Mouse (Mus musculus) midbrain, embryonic 11.5 days (tissue): ENCODE measurements around the gene Sod1. TPM values are rescaled to one million over a fixed set of nuclear protein-coding genes. Genes with fewer than 3 reads are reported as not detected.
"Not testable (repeated sequence)": the region's sequence is repeated elsewhere in the genome, so short reads cannot be mapped to it uniquely, and the experiment has no call there.

Source experiments
- ATAC-seq: fragments of 200-750 bp; cut with Nextera tagmentation; 2 replicates; pipeline ENCODE4 v1.8.0; 2017; ENCODE audit warnings: moderate TSS enrichment, moderate library complexity; ENCODE audit not compliant: low FRiP score
- DNase-seq: peaks from one replicate; pipeline ENCODE4 v3.0.0; 2015; ENCODE audit warnings: low spot score; ENCODE audit errors: missing footprints
- H3K27ac ChIP-seq: fragments of 300-500 bp; sonication (generic); 2 replicates; pipeline ENCODE4 v1.5.1; 2014; ENCODE audit warnings: low read depth, low read length
- H3K27me3 ChIP-seq: fragments of 300-500 bp; sonication (generic); 2 replicates; pipeline ENCODE4 v1.6.1; 2014; ENCODE audit warnings: mild to moderate bottlenecking, low read length, moderate library complexity, mixed read lengths; ENCODE audit not compliant: control insufficient read depth, insufficient read depth
- H3K36me3 ChIP-seq: fragments of 300-500 bp; sonication (generic); 2 replicates; pipeline ENCODE4 v1.6.1; 2014; ENCODE audit warnings: mild to moderate bottlenecking, low read length, moderate library complexity, mixed read lengths; ENCODE audit not compliant: control insufficient read depth, insufficient read depth
- H3K4me1 ChIP-seq: fragments of 300-500 bp; sonication (generic); 2 replicates; pipeline ENCODE4 v1.6.1; 2014; ENCODE audit warnings: low read length; ENCODE audit not compliant: control insufficient read depth, insufficient read depth
- H3K4me2 ChIP-seq: fragments of 300-500 bp; sonication (generic); 2 replicates; pipeline ENCODE4 v1.6.1; 2014; ENCODE audit warnings: mild to moderate bottlenecking, moderate library complexity
- H3K4me3 ChIP-seq: fragments of 300-500 bp; sonication (generic); 2 replicates; pipeline ENCODE4 v1.5.1; 2014; ENCODE audit warnings: low read depth, low read length
- H3K9ac ChIP-seq: fragments of 300-500 bp; sonication (generic); 2 replicates; pipeline ENCODE4 v1.6.1; 2014; ENCODE audit warnings: low read length
- H3K9me3 ChIP-seq: fragments of 300-500 bp; sonication (generic); 2 replicates; pipeline ENCODE4 v1.6.1; 2016; ENCODE audit warnings: low read length; ENCODE audit not compliant: control insufficient read depth
- WGBS: fragments of 180-500 bp; shearing (Covaris S2); extraction: QIAGEN DNeasy Blood & Tissue Kit; methylation state at CpG from one replicate; pipeline ENCODE4 v1.1.7; 2014; 5-methylcytosine and 5-hydroxymethylcytosine counted together
- polyA plus RNA-seq: library from polyadenylated mRNA; unstranded; fragments of >200 nt; fragmentation: Nextera tagmentation; extraction: Ambion mirVana; gene quantifications from 2 replicates; pipeline ENCODE4 v1.2.1, GENCODE M21; 2014

Gene Sod1
- polyA plus RNA-seq, 1 experiment from 2014 or later = 1,097 TPM

DNA sequence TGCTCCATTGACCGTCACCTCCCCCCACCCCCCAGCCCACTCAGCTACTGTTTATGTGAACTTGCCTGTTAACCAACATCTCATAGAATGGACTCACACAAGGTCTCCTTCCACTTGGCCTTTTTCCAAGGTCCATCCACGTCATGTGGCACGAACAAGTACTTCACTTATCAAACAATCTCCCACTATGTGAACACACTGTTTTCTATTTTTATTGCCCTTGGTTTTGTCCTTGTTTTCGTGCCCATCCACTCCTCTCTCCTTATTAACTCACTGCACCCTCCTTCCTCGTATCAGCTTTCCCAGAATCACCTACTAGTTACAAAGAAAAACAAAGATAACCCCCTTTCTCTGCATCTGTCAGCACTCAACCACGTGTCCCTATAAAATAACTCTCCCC lies 14.1 kb downstream of the Sod1 start:
- WGBS = 94% methylated on average over 6 of the region's 6 CpGs
- no peak overlapping the region for H3K4me3 ChIP-seq
- no peak overlapping the region for H3K27ac ChIP-seq

DNA sequence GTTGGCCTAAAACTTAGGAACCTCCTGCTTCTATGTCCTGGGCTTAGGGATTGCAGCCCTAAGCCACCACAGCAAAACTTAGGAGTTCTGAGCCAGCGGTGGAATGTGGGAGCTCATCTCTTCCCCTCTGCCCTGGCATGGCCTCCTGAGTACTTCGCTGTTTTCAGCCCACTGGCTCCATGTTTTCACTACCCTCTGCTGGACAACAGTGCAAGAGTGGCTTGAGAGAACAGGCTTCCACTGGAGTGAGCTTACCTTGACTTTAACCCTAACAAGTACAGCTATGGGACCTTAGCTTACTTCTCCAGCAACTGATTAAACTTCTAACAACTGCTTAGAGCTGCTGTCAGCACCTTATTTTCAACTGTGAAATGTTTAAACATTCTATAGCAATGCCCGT lies 14.6 kb downstream of the Sod1 start:
- 89% methylated on average over 3 of the region's 3 CpGs for WGBS
- no peak for ATAC-seq
- H3K9me3 ChIP-seq = no peaks in the 10 kb centered on the region
- no peak overlapping the region for H3K9ac ChIP-seq
- H3K36me3 ChIP-seq = peaks cover 9% of the 10 kb centered on the region; the same call in 1 of the 2 replicates
- H3K27me3 ChIP-seq = no peaks in the 10 kb centered on the region
- no peak overlapping the region for H3K4me3 ChIP-seq
- H3K4me2 ChIP-seq = no peak overlapping the region
- no peak overlapping the region for H3K27ac ChIP-seq
- no peaks in the 10 kb centered on the region for H3K4me1 ChIP-seq
- DNase-seq = no peak

More for the DNA sequence above, 14.1 kb downstream of the Sod1 start:
- peaks cover 12% of the 10 kb centered on the region; the same call in 1 of the 2 replicates for H3K36me3 ChIP-seq
- no peak overlapping the region for H3K4me2 ChIP-seq
- DNase-seq = peak; percentile 62
- H3K4me1 ChIP-seq = no peaks in the 10 kb centered on the region
- ATAC-seq = no peak
- H3K9ac ChIP-seq = no peak overlapping the region
- no peaks in the 10 kb centered on the region for H3K9me3 ChIP-seq
- no peaks in the 10 kb centered on the region for H3K27me3 ChIP-seq

DNA sequence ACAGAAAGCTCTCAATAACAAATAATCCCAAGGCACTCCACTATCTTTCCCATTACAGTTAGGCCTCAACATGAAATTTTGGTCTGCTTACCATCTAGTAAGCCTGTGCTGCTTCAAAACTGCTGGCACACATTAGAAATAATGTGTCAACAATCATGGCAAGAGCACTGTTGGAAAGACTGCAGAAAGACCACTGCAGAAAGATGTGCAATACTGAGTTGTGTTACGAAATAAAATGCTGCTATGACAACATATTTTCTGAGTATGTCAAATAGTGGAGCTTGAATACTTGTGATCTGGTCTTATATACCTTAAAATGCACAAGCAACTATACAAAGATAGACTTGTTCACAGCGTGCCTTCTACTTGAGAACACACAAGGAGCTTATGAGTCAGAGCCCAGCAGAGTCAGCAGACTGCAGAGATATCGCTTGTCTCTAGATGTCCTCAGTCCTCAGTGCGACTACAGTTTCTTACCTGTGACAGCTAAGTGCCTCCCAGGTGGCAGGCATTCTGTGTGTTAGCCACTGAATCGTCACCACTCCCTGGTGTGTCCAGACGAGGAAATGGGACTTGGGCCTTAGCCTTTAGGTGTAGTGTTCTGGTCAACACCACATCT lies 18.7 kb downstream of the Sod1 start:
- DNase-seq = no peak
- H3K4me2 ChIP-seq = no peak overlapping the region
- no peaks in the 10 kb centered on the region for H3K27me3 ChIP-seq
- no peaks in the 10 kb centered on the region for H3K4me1 ChIP-seq
- ATAC-seq = no peak
- no peaks in the 10 kb centered on the region for H3K9me3 ChIP-seq
- 90% methylated on average over 6 of the region's 6 CpGs for WGBS
- H3K4me3 ChIP-seq = no peak overlapping the region
- H3K9ac ChIP-seq = no peak overlapping the region
- peaks cover 29% of the 10 kb centered on the region for H3K36me3 ChIP-seq
- H3K27ac ChIP-seq = no peak overlapping the region

DNA sequence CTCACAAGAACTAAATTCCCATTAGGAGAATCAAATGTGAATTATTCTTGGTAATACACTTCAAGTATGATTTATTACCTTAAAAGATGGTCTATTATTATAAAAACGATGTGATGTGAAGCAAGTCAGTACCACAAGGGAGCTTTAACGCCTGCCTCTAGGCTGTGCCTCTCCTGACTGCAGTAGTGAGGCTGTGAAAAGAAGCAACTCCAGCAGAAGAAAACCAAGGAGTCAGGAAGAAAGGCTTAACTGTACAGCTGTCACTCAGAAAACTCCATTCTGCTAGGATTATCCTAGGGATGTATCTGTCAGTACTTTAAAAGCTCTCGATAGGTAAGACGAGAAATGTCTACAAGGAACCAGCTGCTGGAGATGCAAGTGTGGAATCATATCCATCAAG lies 21.3 kb downstream of the Sod1 start:
- ATAC-seq = no peak
- 88% methylated on average over 4 of the region's 4 CpGs for WGBS
- H3K36me3 ChIP-seq = peaks cover 33% of the 10 kb centered on the region

DNA sequence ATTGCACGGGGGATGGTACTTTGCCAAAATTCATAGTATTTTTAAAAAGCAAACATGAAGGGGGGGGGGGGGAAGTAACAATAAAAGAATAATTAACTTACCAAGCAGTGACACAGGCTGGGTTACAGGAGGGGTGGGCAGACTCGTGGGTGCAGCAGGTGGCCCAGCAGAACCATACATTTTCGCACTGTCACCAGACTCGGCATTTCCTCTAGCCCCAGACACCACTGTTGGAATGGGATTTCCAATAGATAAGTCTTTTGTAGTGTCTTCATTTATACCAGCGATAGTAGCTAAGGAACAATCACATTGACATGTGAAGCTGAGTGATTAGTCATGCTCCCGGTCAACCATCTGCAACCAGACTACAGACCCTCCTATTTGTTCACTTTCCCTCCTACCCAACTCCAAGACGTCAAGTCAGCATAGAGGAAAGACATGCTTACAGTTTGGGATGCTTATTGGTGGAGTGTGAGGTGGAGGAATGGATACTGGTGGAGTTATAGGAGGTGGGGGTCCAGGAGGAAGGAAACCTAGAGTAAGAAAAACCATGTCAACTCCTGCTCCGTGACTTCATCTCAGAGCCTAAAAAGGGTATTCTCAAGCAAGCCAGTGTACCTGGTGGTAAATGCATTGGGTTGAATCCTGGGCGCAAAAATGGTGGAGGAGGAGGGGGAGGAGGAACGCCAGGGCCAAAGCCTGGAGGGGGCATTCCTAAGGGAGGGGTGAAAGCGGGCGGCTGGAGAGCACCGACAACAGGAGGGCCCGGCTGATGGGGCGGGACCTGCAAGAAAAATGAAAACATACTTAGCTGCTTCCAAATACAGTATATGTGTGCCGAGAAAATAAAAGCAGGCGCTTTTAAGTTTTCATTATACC lies 22.1 kb downstream of the Sod1 start:
- no peak overlapping the region for H3K4me3 ChIP-seq
- H3K36me3 ChIP-seq = peaks cover 40% of the 10 kb centered on the region
- no peaks in the 10 kb centered on the region for H3K9me3 ChIP-seq
- H3K27me3 ChIP-seq = no peaks in the 10 kb centered on the region
- no peak overlapping the region for H3K9ac ChIP-seq
- DNase-seq (no peak), ATAC-seq (0 out of 2 replicates have a peak, but pooled peaks have one; percentile 22)
- no peaks in the 10 kb centered on the region for H3K4me1 ChIP-seq
- H3K4me2 ChIP-seq = no peak overlapping the region
- no peak overlapping the region for H3K27ac ChIP-seq
- 77% methylated on average over 17 of the region's 17 CpGs for WGBS

More for the DNA sequence above, 21.3 kb downstream of the Sod1 start:
- no peak overlapping the region for H3K27ac ChIP-seq
- H3K4me2 ChIP-seq = no peak overlapping the region
- H3K9ac ChIP-seq = no peak overlapping the region
- H3K4me1 ChIP-seq = no peaks in the 10 kb centered on the region
- DNase-seq = no peak
- H3K4me3 ChIP-seq = no peak overlapping the region
- H3K27me3 ChIP-seq = no peaks in the 10 kb centered on the region
- H3K9me3 ChIP-seq = no peaks in the 10 kb centered on the region

DNA sequence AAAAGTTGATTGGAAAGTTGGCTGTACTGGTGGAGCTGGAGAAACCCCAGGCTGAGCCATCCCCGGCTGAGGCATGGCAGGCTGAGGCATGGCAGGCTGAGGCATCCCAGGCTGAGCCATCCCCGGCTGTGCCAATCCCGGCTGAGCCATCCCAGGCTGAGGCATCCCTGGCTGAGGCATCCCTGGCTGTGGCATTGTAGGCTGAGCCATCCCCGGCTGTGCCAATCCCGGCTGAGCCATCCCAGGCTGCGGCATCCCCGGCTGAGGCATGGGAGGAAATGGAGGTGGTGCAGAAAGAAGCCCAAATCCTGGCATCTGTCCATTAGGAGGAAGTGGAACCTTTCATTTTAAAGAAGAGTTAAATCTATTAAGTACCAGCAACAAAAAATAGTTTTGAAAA lies 29.5 kb downstream of the Sod1 start:
- no peak overlapping the region for H3K9ac ChIP-seq
- no peaks in the 10 kb centered on the region for H3K4me1 ChIP-seq
- no peak overlapping the region for H3K4me2 ChIP-seq
- no peaks in the 10 kb centered on the region for H3K9me3 ChIP-seq
- DNase-seq = no peak
- no peak overlapping the region for H3K4me3 ChIP-seq
- peaks cover 25% of the 10 kb centered on the region for H3K36me3 ChIP-seq
- WGBS = 94% methylated on average over 7 of the region's 7 CpGs
- H3K27me3 ChIP-seq = no peaks in the 10 kb centered on the region
- H3K27ac ChIP-seq = no peak overlapping the region
- ATAC-seq = no peak

DNA sequence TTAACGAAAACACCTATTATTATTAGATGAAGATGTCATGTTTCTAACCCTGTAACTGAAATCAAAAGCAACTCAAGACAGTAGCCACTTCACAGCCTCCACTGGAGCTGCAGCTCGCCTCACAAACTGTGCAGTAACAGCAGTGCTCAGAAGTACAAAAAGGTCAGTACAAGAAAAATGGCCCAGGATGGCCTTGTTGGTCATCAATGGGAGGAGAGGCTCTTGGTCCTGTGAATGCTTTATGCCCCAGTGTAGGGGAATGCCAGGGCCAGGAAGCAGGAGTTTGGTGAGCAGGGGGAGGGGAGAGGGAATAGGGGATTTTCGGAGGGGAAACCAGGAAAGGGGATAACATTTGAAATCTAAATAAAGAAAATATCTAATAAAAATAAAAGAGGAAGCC lies 30.7 kb downstream of the Sod1 start:
- WGBS = 84% methylated on average over 3 of the region's 3 CpGs
- not testable (repeated sequence) for ATAC-seq, H3K4me3 ChIP-seq, H3K9ac ChIP-seq, H3K4me2 ChIP-seq, H3K4me1 ChIP-seq, H3K27me3 ChIP-seq, DNase-seq, H3K9me3 ChIP-seq, H3K27ac ChIP-seq
- peaks cover 21% of the 10 kb centered on the region for H3K36me3 ChIP-seq

DNA sequence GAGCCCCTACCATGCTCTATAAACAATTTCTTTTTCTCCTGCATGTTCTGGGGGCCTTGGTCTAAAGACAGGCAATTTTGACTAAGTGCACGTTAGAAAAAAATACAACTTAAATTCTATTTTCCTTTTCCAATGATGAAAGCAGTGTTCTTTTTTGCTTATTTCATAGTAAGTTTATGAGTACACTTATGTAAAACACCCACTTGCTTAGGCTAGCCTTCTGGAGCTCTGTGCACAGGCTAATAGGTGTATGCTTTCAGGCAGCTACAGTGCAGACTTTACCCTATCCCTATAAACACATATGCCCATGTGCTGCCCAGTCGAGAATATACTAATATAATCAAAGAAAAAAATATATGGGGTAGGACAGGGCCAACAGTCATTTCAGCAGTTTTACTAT lies 32.0 kb downstream of the Sod1 start:
- Histone ChIP-seq H3K9ac (no peak overlapping the region), H3K36me3 (peaks cover 24% of the 10 kb centered on the region), H3K4me3 (no peak overlapping the region), H3K4me2 (no peak overlapping the region), H3K27me3 (no peaks in the 10 kb centered on the region), H3K9me3 (no peaks in the 10 kb centered on the region), H3K4me1 (no peaks in the 10 kb centered on the region), H3K27ac (no peak overlapping the region)
- ATAC-seq (no peak), DNase-seq (no peak)
- WGBS = 97% methylated on average over 2 of the region's 2 CpGs

DNA sequence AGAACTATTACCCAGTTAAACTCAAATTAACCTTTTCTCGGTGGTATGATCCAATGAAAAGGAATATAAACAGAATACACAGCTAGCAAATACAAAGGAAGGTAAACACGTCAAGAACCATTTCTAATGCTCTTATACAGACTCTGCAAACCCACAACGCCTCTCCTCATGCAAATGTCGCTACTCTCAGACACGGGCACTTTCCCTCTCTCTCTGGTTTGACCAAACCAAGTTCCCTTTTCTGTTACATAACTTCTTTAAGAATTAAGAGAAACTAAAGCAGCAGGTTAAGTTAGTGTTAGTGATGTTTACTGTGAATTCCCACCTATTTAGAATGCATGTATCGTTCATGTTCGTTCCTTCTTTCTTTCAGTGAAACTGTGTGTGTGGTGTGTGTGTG lies 38.4 kb downstream of the Sod1 start:
- peaks cover 18% of the 10 kb centered on the region; the same call in 1 of the 2 replicates for H3K36me3 ChIP-seq
- 92% methylated on average over 7 of the region's 7 CpGs for WGBS

More for the DNA sequence above, 38.4 kb downstream of the Sod1 start:
- no peak overlapping the region for H3K4me2 ChIP-seq
- H3K4me1 ChIP-seq = no peaks in the 10 kb centered on the region
- no peaks in the 10 kb centered on the region for H3K9me3 ChIP-seq
- H3K4me3 ChIP-seq = no peak overlapping the region
- DNase-seq (no peak), ATAC-seq (no peak)
- no peaks in the 10 kb centered on the region for H3K27me3 ChIP-seq
- H3K27ac ChIP-seq = no peak overlapping the region
- no peak overlapping the region for H3K9ac ChIP-seq
